Mouse (Mus musculus) layer of hippocampus, adult 9-11 months (tissue): ENCODE data around the gene Nek7.

Experiments used
- DNase-seq: peaks from one replicate; pipeline ENCODE4 v3.0.0; 2022

Gene Nek7

GRCm38 (mm10) chr1:138507014-138507413, 112.9 kb downstream of the Nek7 start:
- DNase-seq: no peak

- no peak for DNase-seq
Measured at GRCm38 (mm10) chr1:138504228-138504627, 115.7 kb downstream of the Nek7 start.

- no peak for DNase-seq
Measured at GRCm38 (mm10) chr1:138500691-138501090, 119.2 kb downstream of the Nek7 start.

- no peak for DNase-seq
Measured at GRCm38 (mm10) chr1:138500155-138500554, 119.8 kb downstream of the Nek7 start.

- DNase-seq: no peak
Measured at GRCm38 (mm10) chr1:138499461-138499860, 120.5 kb downstream of the Nek7 start.

- no peak for DNase-seq
Measured at GRCm38 (mm10) chr1:138491382-138492097, 128.4 kb downstream of the Nek7 start.

- DNase-seq: no peak
Measured at GRCm38 (mm10) chr1:138487569-138487968, 132.4 kb downstream of the Nek7 start.

GRCm38 (mm10) chr1:138480694-138481093, 139.2 kb downstream of the Nek7 start:
- no peak for DNase-seq

GRCm38 (mm10) chr1:138465352-138465751, 154.6 kb downstream of the Nek7 start:
- DNase-seq: no peak

GRCm38 (mm10) chr1:138461425-138461824, 158.5 kb downstream of the Nek7 start:
- DNase-seq: no peak

GRCm38 (mm10) chr1:138449476-138449851, 170.5 kb downstream of the Nek7 start:
- no peak for DNase-seq

GRCm38 (mm10) chr1:138448635-138449475, 171.1 kb downstream of the Nek7 start:
- no peak for DNase-seq

- no peak for DNase-seq
Measured at GRCm38 (mm10) chr1:138446846-138447245, 173.1 kb downstream of the Nek7 start.
